Mouse (Mus musculus): ENCODE results near the gene Adamts17.

- TF ChIP-seq POLR2A (IDR thresholded peaks at IDR 0.05; ENCODE audit: borderline replicate concordance, extremely low read depth, insufficient read depth, insufficient read length, poor library complexity, severe bottlenecking) (no peak), CTCF (IDR thresholded peaks at IDR 0.05; ENCODE audit: borderline replicate concordance, extremely low read depth, insufficient read depth, insufficient read length) (no peak)
Measured at GRCm38 (mm10) chr7:66931291-66931690, 91.8 kb downstream of the Adamts17 start.

All from brain, embryonic 14.5 days (tissue).